Mouse (Mus musculus): ENCODE data around the gene Gm11236. TPM values are rescaled to one million over a fixed set of nuclear protein-coding genes. Genes with fewer than 3 reads are reported as not detected.
"Not testable (repeated sequence)": the region's sequence is repeated elsewhere in the genome, so short reads cannot be mapped to it uniquely, and the experiment has no call there.

Gene Gm11236
- total RNA-seq (2021), result not detected

GRCm38 (mm10) chr4:73637821-73638220, at the start of gene Gm11236:
Gm11236 (plus strand) TSS chr4:73638121.
- DNase-seq, result not testable (repeated sequence)

GRCm38 (mm10) chr4:73599248-73599647, 38.7 kb upstream of the Gm11236 start:
- no peak for DNase-seq

- not testable (repeated sequence) for DNase-seq
These were observed 30.3 kb upstream of the Gm11236 start, which contains the start of gene Gm11238 for GRCm38 (mm10) chr4:73607581-73607980. Gm11238 (plus strand) TSS chr4:73607881.

- DNase-seq, result not testable (repeated sequence)
These were observed 15.2 kb upstream of the Gm11236 start, which contains the start of gene Gm11237 for GRCm38 (mm10) chr4:73622684-73623083. Gm11237 (plus strand) TSS chr4:73622984.

- DNase-seq, result not testable (repeated sequence)
These were observed 23.9 kb downstream of the Gm11236 start for GRCm38 (mm10) chr4:73661864-73662263.

- not testable (repeated sequence) for DNase-seq
These were observed 30.1 kb downstream of the Gm11236 start, which contains the start of gene Gm11239 for GRCm38 (mm10) chr4:73668054-73668453. Gm11239 (plus strand) TSS chr4:73668354.

GRCm38 (mm10) chr4:73683216-73683615, 45.3 kb downstream of the Gm11236 start, which contains the start of gene Gm428:
Gm428 (plus strand) TSS chr4:73683516.
- not testable (repeated sequence) for DNase-seq

Other genes with a start within 250 kb of the Gm11236 start
- not detected for gene Gm11487, start 233.0 kb upstream of the Gm11236 start, total RNA-seq (2021)
- not detected for gene Gm11238, start 30.2 kb upstream of the Gm11236 start, total RNA-seq (2021)
- not detected for gene Gm11237, start 15.1 kb upstream of the Gm11236 start, total RNA-seq (2021)
- not detected for gene Gm11239, start 30.2 kb downstream of the Gm11236 start, total RNA-seq (2021)
- gene Gm428, start 45.4 kb downstream of the Gm11236 start, total RNA-seq (2021), result not detected
- under 1 TPM; 0.61 to 0.83 TPM for gene Rasef, start 152.9 kb downstream of the Gm11236 start, total RNA-seq (2021)
- gene Gm11758, start 238.1 kb downstream of the Gm11236 start, total RNA-seq (2021), result not detected

Measured in heart, postnatal 4 days (tissue).